Mouse (Mus musculus): Measurements from ENCODE around the gene 1700010I14Rik.

Gene 1700010I14Rik

GRCm38 (mm10) chr17:8988119-8988807, at the start of gene 1700010I14Rik:
TSS of gene 1700010I14Rik (plus strand) at chr17:8988333.
- in situ Hi-C loops (cut with MboI, MseI), result no loop called here

- in situ Hi-C loops (cut with MboI, MseI), result no loop called here
Observed at GRCm38 (mm10) chr17:8951588-8951987, 36.5 kb upstream of the 1700010I14Rik start.

GRCm38 (mm10) chr17:8952951-8953350, 35.2 kb upstream of the 1700010I14Rik start:
- in situ Hi-C loops (cut with MboI, MseI), result no loop called here

GRCm38 (mm10) chr17:8958125-8958524, 30.0 kb upstream of the 1700010I14Rik start:
- in situ Hi-C loops (cut with MboI, MseI), result no loop called here

- in situ Hi-C loops (cut with MboI, MseI), result no loop called here
Observed at GRCm38 (mm10) chr17:8960386-8960785, 27.7 kb upstream of the 1700010I14Rik start.

GRCm38 (mm10) chr17:8961097-8961496, 27.0 kb upstream of the 1700010I14Rik start:
- in situ Hi-C loops (cut with MboI, MseI), result no loop called here

- in situ Hi-C loops (cut with MboI, MseI), result no loop called here
Observed at GRCm38 (mm10) chr17:8961644-8962043, 26.5 kb upstream of the 1700010I14Rik start.

GRCm38 (mm10) chr17:8965177-8965576, 23.0 kb upstream of the 1700010I14Rik start:
- in situ Hi-C loops (cut with MboI, MseI), result no loop called here

GRCm38 (mm10) chr17:8972152-8972854, 15.8 kb upstream of the 1700010I14Rik start:
- in situ Hi-C loops (cut with MboI, MseI), result no loop called here

GRCm38 (mm10) chr17:8973331-8973730, 14.8 kb upstream of the 1700010I14Rik start:
- in situ Hi-C loops (cut with MboI, MseI), result no loop called here

GRCm38 (mm10) chr17:8974423-8974822, 13.7 kb upstream of the 1700010I14Rik start:
- in situ Hi-C loops (cut with MboI, MseI), result no loop called here

GRCm38 (mm10) chr17:8974823-8975397, 13.2 kb upstream of the 1700010I14Rik start:
- in situ Hi-C loops (cut with MboI, MseI), result no loop called here

GRCm38 (mm10) chr17:8976745-8977144, 11.4 kb upstream of the 1700010I14Rik start:
- in situ Hi-C loops (cut with MboI, MseI), result no loop called here

- in situ Hi-C loops (cut with MboI, MseI), result no loop called here
Observed at GRCm38 (mm10) chr17:8977271-8977670, 10.9 kb upstream of the 1700010I14Rik start.

- in situ Hi-C loops (cut with MboI, MseI), result no loop called here
Observed at GRCm38 (mm10) chr17:8983576-8983975, 4.6 kb upstream of the 1700010I14Rik start.

- in situ Hi-C loops (cut with MboI, MseI), result no loop called here
Observed at GRCm38 (mm10) chr17:8985714-8986113, 2.4 kb upstream of the 1700010I14Rik start.

GRCm38 (mm10) chr17:8986551-8986950, 1.6 kb upstream of the 1700010I14Rik start:
- in situ Hi-C loops (cut with MboI, MseI), result no loop called here

GRCm38 (mm10) chr17:8987369-8987768, 764 bp upstream of the 1700010I14Rik start:
- in situ Hi-C loops (cut with MboI, MseI), result no loop called here

- in situ Hi-C loops (cut with MboI, MseI), result no loop called here
Observed at GRCm38 (mm10) chr17:8991160-8991559, 3.0 kb downstream of the 1700010I14Rik start.

- in situ Hi-C loops (cut with MboI, MseI), result no loop called here
Observed at GRCm38 (mm10) chr17:8995344-8995743, 7.2 kb downstream of the 1700010I14Rik start.

GRCm38 (mm10) chr17:9002438-9002837, 14.3 kb downstream of the 1700010I14Rik start:
- in situ Hi-C loops (cut with MboI, MseI), result no loop called here

- in situ Hi-C loops (cut with MboI, MseI), result no loop called here
Observed at GRCm38 (mm10) chr17:9004516-9004915, 16.4 kb downstream of the 1700010I14Rik start.

Data from regulatory T cell (primary cell).